Comparison of ENCODE assay signal across 16 mouse cellular contexts in the genomic region with DNA sequence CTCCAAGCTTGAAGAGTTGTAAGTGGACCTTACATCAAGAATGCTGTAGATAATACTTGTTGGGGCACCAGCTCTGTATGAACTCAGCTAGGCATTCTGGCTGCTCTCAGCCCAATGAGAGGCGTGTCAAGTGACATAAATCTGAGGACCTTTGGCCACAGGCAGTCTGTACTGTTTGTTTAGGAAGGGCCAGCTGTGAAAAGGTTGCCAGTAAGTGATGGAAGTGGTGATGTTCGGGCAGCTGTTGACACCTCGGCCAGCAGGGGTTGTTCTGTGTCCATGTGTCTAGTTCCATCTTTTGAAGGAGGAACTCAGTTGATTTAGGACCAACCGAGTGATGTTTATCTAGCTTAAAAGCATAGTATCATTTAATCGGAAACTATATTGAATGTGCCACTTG. TPM values are rescaled to one million over a fixed set of nuclear protein-coding genes. Genes with fewer than 3 reads are reported as not detected.
DNase-seq lines count a peak whose midpoint lies in the region; ATAC-seq and TF ChIP-seq lines count a peak whose summit lies in the region.
"Had no signal": no experiment of that assay in that cellular context is flagged by ENCODE, and none has a peak within 500 bp of the region (broad histone marks: within the 10 kb centered on the region; RNA-seq: fewer than 3 reads in every experiment).

No protein-coding gene starts in this region.

- TF ChIP-seq CTCF in liver, postnatal 0 days (IDR thresholded peaks at IDR 0.05; ENCODE audit: low read depth) = peak; percentile 24; the same call in 1 of the 2 replicates

- WGBS in liver, postnatal 0 days (ENCODE audit: insufficient replicate concordance) = 52% methylated on average over 5 of the region's 5 CpGs
- WGBS in liver, embryonic 11.5 days = 55% methylated on average over 5 of the region's 5 CpGs

- peak; percentile 40 for DNase-seq in liver, postnatal 0 days
- DNase-seq in liver, embryonic 11.5 days (ENCODE audit: low spot score) = no peak
- no peak for DNase-seq in right cerebral cortex, postnatal 14 days
- DNase-seq in spleen, postnatal 36 days (ENCODE audit: low spot score in 2 of 2) = no peak
- no peak for DNase-seq in adrenal gland, postnatal 36 days
- DNase-seq: cerebellum, postnatal 10 days; forebrain, postnatal 0 days; kidney, postnatal 4 days; lung, postnatal 4 days; thymus, postnatal 25 days had no signal

- peaks cover 9% of the 10 kb centered on the region for H3K4me1 ChIP-seq in liver, postnatal 0 days (ENCODE audit: insufficient read depth)
- H3K4me1 ChIP-seq in liver, embryonic 11.5 days (replicated peaks; ENCODE audit: control insufficient read depth, insufficient read depth, low read length) = no peaks in the 10 kb centered on the region
- H3K4me1 ChIP-seq in brown adipose tissue, adult 24 weeks (ENCODE audit: control insufficient read depth, insufficient read depth, insufficient read length, low read length) = peaks cover 10% of the 10 kb centered on the region
- H3K4me1 ChIP-seq: forebrain, embryonic 10.5 days; limb, embryonic 13.5 days; midbrain, embryonic 13.5 days had no signal

- no peak for TF ChIP-seq EP300 in liver, postnatal 0 days (IDR thresholded peaks at IDR 0.05; ENCODE audit: low read depth)

- H3K9ac ChIP-seq in liver, postnatal 0 days (replicated peaks) = no peak overlapping the region
- H3K9ac ChIP-seq in liver, embryonic 11.5 days (ENCODE audit: low read depth, low read length) = no peak overlapping the region
- H3K9ac ChIP-seq: forebrain, postnatal 0 days; limb, embryonic 13.5 days; midbrain, embryonic 13.5 days had no signal

- 0 out of 2 replicates have a peak overlapping the region, but pooled peaks have one; percentile 2 for H3K4me2 ChIP-seq in liver, postnatal 0 days (ENCODE audit: low read depth, low read length)
- no peak overlapping the region for H3K4me2 ChIP-seq in liver, embryonic 11.5 days
- H3K4me2 ChIP-seq: limb, embryonic 13.5 days; midbrain, embryonic 13.5 days had no signal

- no peak overlapping the region for H3K4me3 ChIP-seq in liver, postnatal 0 days (ENCODE audit: low read depth, low read length)
- H3K4me3 ChIP-seq in liver, embryonic 11.5 days (ENCODE audit: low read depth, low read length) = no peak overlapping the region
- H3K4me3 ChIP-seq in brown adipose tissue, adult 24 weeks (ENCODE audit: insufficient read depth, low read depth, low read length) = no peak overlapping the region
- H3K4me3 ChIP-seq: forebrain, embryonic 10.5 days; limb, embryonic 13.5 days; midbrain, embryonic 13.5 days had no signal

- no peaks in the 10 kb centered on the region for H3K9me3 ChIP-seq in liver, postnatal 0 days (ENCODE audit: low read length)
- H3K9me3 ChIP-seq in liver, embryonic 11.5 days (ENCODE audit: control insufficient read depth, low read length) = no peaks in the 10 kb centered on the region
- H3K9me3 ChIP-seq: forebrain, embryonic 10.5 days; limb, embryonic 13.5 days; midbrain, embryonic 13.5 days had no signal

- peak overlapping the region; percentile 35 for H3K27ac ChIP-seq in liver, postnatal 0 days (ENCODE audit: low read depth)
- no peak overlapping the region for H3K27ac ChIP-seq in liver, embryonic 11.5 days (ENCODE audit: low read depth, low read length)
- 0 out of 2 replicates have a peak overlapping the region, but pooled peaks have one; percentile 5 for H3K27ac ChIP-seq in brown adipose tissue, adult 24 weeks (replicated peaks; ENCODE audit: low read depth, low read length)
- H3K27ac ChIP-seq: forebrain, embryonic 10.5 days; limb, embryonic 13.5 days; midbrain, embryonic 13.5 days had no signal

- H3K36me3 ChIP-seq in liver, postnatal 0 days (replicated peaks; ENCODE audit: insufficient read depth, low read length) = no peaks in the 10 kb centered on the region
- no peaks in the 10 kb centered on the region for H3K36me3 ChIP-seq in liver, embryonic 11.5 days (ENCODE audit: control insufficient read depth, insufficient read depth, low read length)
- H3K36me3 ChIP-seq: forebrain, embryonic 10.5 days; limb, embryonic 13.5 days; midbrain, embryonic 13.5 days had no signal

- no peaks in the 10 kb centered on the region for H3K27me3 ChIP-seq in liver, postnatal 0 days (ENCODE audit: insufficient read depth, low read length)
- H3K27me3 ChIP-seq in liver, embryonic 11.5 days (replicated peaks; ENCODE audit: control insufficient read depth, insufficient read depth, low read length) = no peaks in the 10 kb centered on the region
- H3K27me3 ChIP-seq: limb, embryonic 13.5 days; midbrain, embryonic 13.5 days had no signal

- ATAC-seq in liver, postnatal 0 days = peak; percentile 85
- ATAC-seq in liver, embryonic 11.5 days (replicated peaks; ENCODE audit: low FRiP score) = no peak
- peak; percentile 39; the same call in 1 of the 2 replicates for ATAC-seq in granulocyte monocyte progenitor cell, adult 5-6 weeks (replicated peaks; ENCODE audit: poor library complexity, severe bottlenecking)
- peak; percentile 48; the same call in 1 of the 2 replicates for ATAC-seq in monocyte, adult 5-6 weeks (replicated peaks; ENCODE audit: insufficient number of reproducible peaks, low FRiP score, low TSS enrichment, poor library complexity, severe bottlenecking)
- ATAC-seq: forebrain, postnatal 0 days; midbrain, embryonic 13.5 days had no signal

RNA-seq across cellular contexts. Expression of a gene that starts 14.9 kb away (rescaled TPM):
- 14.6 and 15.4 TPM in 2 replicates for polyA plus RNA-seq in liver, postnatal 0 days (2015; fragmentation: Nextera tagmentation; extraction: Ambion mirVana)
- polyA plus RNA-seq in liver, embryonic 11.5 days (2014; fragmentation: Nextera tagmentation; extraction: Ambion mirVana) = 2.3 and 2.5 TPM in 2 replicates
- polyA plus RNA-seq in brown adipose tissue, adult 24 weeks (2012; ENCODE audit: insufficient read depth, insufficient read length, missing spikeins) = 152 TPM in 2 replicates
- 22.7 and 29.0 TPM in 2 replicates for total RNA-seq in granulocyte monocyte progenitor cell, adult 5-6 weeks (2014; fragmentation: Nextera tagmentation)
- total RNA-seq in granulocyte monocyte progenitor cell, adult 5-6 weeks (2017) = 26.4 and 36.6 TPM in 2 replicates
- 82.6 to 132 TPM (median 121 TPM) in 3 replicates for total RNA-seq in monocyte, adult 5-6 weeks (2017)
- 10 to 100 TPM; 57.2 to 63.0 TPM for total RNA-seq in adrenal gland, postnatal 36 days (2021)

RNA-seq across cellular contexts. Expression of a gene that starts 41.7 kb away (rescaled TPM):
- polyA plus RNA-seq in liver, postnatal 0 days (2015; fragmentation: Nextera tagmentation; extraction: Ambion mirVana) = 12.6 and 13.4 TPM in 2 replicates
- polyA plus RNA-seq in liver, embryonic 11.5 days (2014; fragmentation: Nextera tagmentation; extraction: Ambion mirVana) = 42.8 and 44.1 TPM in 2 replicates
- polyA plus RNA-seq in brown adipose tissue, adult 24 weeks (2012; ENCODE audit: insufficient read depth, insufficient read length, missing spikeins) = 23.5 and 25.0 TPM in 2 replicates
- total RNA-seq in granulocyte monocyte progenitor cell, adult 5-6 weeks (2014; fragmentation: Nextera tagmentation) = 25.7 and 31.8 TPM in 2 replicates
- 38.8 and 39.9 TPM in 2 replicates for total RNA-seq in granulocyte monocyte progenitor cell, adult 5-6 weeks (2017)
- total RNA-seq in monocyte, adult 5-6 weeks (2017) = 20.4 to 28.0 TPM (median 27.2 TPM) in 3 replicates
- 10 to 100 TPM; 24.5 to 29.8 TPM for total RNA-seq in adrenal gland, postnatal 36 days (2021)
